Mouse (Mus musculus) embryonic fibroblast, embryonic 13.5 days (primary cell): ENCODE results near the gene Gapdh.

ENCODE experiments used
- CTCF ChIP-seq: IDR thresholded peaks from 2 replicates; pipeline ENCODE4 v1.5.1; 2011; ENCODE audit warnings: mild to moderate bottlenecking, control low read depth, low read length, moderate library complexity, borderline replicate concordance; ENCODE audit not compliant: insufficient read depth
- POLR2A ChIP-seq: IDR thresholded peaks from 2 replicates; pipeline ENCODE4 v1.6.1; 2011; ENCODE audit warnings: low read depth, mild to moderate bottlenecking, control low read depth, low read length, moderate library complexity

DNA sequence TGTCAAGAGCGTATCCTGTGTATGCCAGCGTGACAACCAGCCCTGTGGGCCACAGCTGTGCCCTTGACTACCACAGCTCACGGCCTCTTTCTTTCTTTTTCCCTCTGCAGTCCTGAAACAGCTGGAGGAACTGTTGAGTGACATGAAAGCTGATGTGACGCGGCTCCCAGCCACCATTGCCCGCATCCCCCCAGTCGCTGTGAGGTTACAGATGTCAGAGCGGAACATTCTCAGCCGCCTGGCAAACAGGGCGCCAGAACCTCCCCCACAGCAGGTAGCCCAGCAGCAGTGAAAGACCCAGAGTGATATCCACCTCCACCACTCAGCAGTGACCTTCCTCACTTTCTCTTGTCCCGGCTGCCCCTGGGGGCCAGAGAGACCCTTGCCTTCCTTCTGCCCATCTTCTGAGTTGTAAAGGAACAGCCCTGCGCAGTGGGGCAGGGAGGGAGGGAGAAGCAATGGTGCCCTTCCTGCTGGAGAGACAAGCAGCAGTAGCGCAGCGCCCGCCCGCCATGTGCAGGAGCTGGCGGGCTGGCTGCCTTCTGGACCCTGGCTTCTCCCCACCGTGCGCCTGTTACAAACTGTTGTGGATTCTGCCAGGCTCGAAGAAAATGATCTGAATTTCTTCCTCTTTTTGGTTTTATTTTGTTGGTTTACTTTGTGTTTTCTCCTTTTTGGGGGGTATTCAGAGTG lies 36.4 kb downstream of the Gapdh start:
- TF ChIP-seq POLR2A (no peak), CTCF (no peak)
